Mouse (Mus musculus) bone marrow, adult 2 months (tissue): ENCODE data around the gene Nudt4. TPM values are rescaled to one million over a fixed set of nuclear protein-coding genes. Genes with fewer than 3 reads are reported as not detected.
A peak's percentile ranks its signal among the peaks of the same experiment; 100 is the strongest.

ENCODE experiments used
- H3K27ac ChIP-seq: fragments of 200-500 bp; 2 replicates; pipeline ENCODE4 v1.5.1; 2012; ENCODE audit warnings: low read depth, mild to moderate bottlenecking, control low read depth, inconsistent platforms, low read length; ENCODE audit not compliant: control insufficient read depth, poor library complexity, insufficient read depth
- H3K4me1 ChIP-seq: fragments of 200-500 bp; 2 replicates; pipeline ENCODE4 v1.6.1; 2011; ENCODE audit warnings: low read length; ENCODE audit not compliant: control insufficient read depth, insufficient read depth
- H3K4me3 ChIP-seq: fragments of 200-500 bp; replicated peaks from 2 replicates; pipeline ENCODE3; 2011; ENCODE audit warnings: mild to moderate bottlenecking, low read depth, low read length, control low read depth; ENCODE audit not compliant: control insufficient read depth
- CTCF ChIP-seq: fragments of 200-500 bp; IDR thresholded peaks from 2 replicates; pipeline ENCODE4 v1.5.1; 2011; ENCODE audit warnings: low read length, control low read depth; ENCODE audit not compliant: control insufficient read depth, insufficient read depth
- POLR2A ChIP-seq: fragments of 200-500 bp; IDR thresholded peaks from 2 replicates; pipeline ENCODE4 v1.6.1; 2011; ENCODE audit warnings: low read depth, mild to moderate bottlenecking, control low read depth, low read length, borderline replicate concordance; ENCODE audit not compliant: control insufficient read depth
- WGBS: fragments of 180-500 bp; shearing (Covaris S2); methylation state at CpG from one replicate; pipeline ENCODE4 v1.1.7; 2018; 5-methylcytosine and 5-hydroxymethylcytosine counted together
- polyA plus RNA-seq: library from polyadenylated mRNA; stranded (reverse); fragments of >200 nt; gene quantifications from 2 replicates; pipeline ENCODE4 v1.2.4, GENCODE M21; 2011; ENCODE audit warnings: low replicate concordance; ENCODE audit not compliant: missing spikeins, insufficient read depth, insufficient read length

The Nudt4 gene
- polyA plus RNA-seq, 1 experiment: 95.9 TPM

GRCm38 (mm10) chr10:95576876-95577566 is 13.1 kb upstream of the Nudt4 start:
- H3K4me1 ChIP-seq: no peaks in the 10 kb centered on the region
- H3K4me3 ChIP-seq: no peak overlapping the region
- TF ChIP-seq POLR2A: no peak
- TF ChIP-seq CTCF: no peak
- no peak overlapping the region for H3K27ac ChIP-seq
- 41% methylated on average over 14 of the region's 14 CpGs for WGBS

- H3K27ac ChIP-seq: no peak overlapping the region
- WGBS: 76% methylated on average over 10 of the region's 10 CpGs
- TF ChIP-seq CTCF (no peak), POLR2A (no peak)
- no peaks in the 10 kb centered on the region for H3K4me1 ChIP-seq
- no peak overlapping the region for H3K4me3 ChIP-seq
Measured at GRCm38 (mm10) chr10:95575839-95576380, 12.0 kb upstream of the Nudt4 start.

GRCm38 (mm10) chr10:95574994-95575393 is 11.0 kb upstream of the Nudt4 start:
- Histone ChIP-seq H3K4me1 (no peaks in the 10 kb centered on the region), H3K4me3 (no peak overlapping the region), H3K27ac (no peak overlapping the region)
- WGBS: 67% methylated on average over 4 of the region's 4 CpGs
- no peak for TF ChIP-seq POLR2A

- TF ChIP-seq POLR2A: no peak
- TF ChIP-seq CTCF: no peak
- peaks cover 1% of the 10 kb centered on the region; the same call in 1 of the 2 replicates for H3K4me1 ChIP-seq
- WGBS: 47% methylated on average over 2 of the region's 2 CpGs
- H3K4me3 ChIP-seq: no peak overlapping the region
- H3K27ac ChIP-seq: peak overlapping the region; percentile 56
Measured at GRCm38 (mm10) chr10:95569441-95569840, 5.5 kb upstream of the Nudt4 start.

- no peak overlapping the region for H3K27ac ChIP-seq
- H3K4me3 ChIP-seq: no peak overlapping the region
- peaks cover 1% of the 10 kb centered on the region; the same call in 1 of the 2 replicates for H3K4me1 ChIP-seq
- TF ChIP-seq CTCF (no peak), POLR2A (no peak)
- 96% methylated on average over 6 of the region's 6 CpGs for WGBS
Measured at GRCm38 (mm10) chr10:95568016-95568415, 4.1 kb upstream of the Nudt4 start.

GRCm38 (mm10) chr10:95567550-95567949 is 3.6 kb upstream of the Nudt4 start:
- TF ChIP-seq CTCF: no peak
- H3K27ac ChIP-seq: no peak overlapping the region
- peaks cover 1% of the 10 kb centered on the region; the same call in 1 of the 2 replicates for H3K4me1 ChIP-seq
- 88% methylated on average over 5 of the region's 5 CpGs for WGBS
- H3K4me3 ChIP-seq: no peak overlapping the region

GRCm38 (mm10) chr10:95566786-95567185 is 2.8 kb upstream of the Nudt4 start:
- peaks cover 1% of the 10 kb centered on the region; the same call in 1 of the 2 replicates for H3K4me1 ChIP-seq
- H3K27ac ChIP-seq: no peak overlapping the region
- WGBS: 83% methylated on average over 3 of the region's 3 CpGs

GRCm38 (mm10) chr10:95565156-95565854 is 1.4 kb upstream of the Nudt4 start:
- Histone ChIP-seq H3K27ac (no peak overlapping the region), H3K4me3 (no peak overlapping the region), H3K4me1 (peaks cover 1% of the 10 kb centered on the region; the same call in 1 of the 2 replicates)
- TF ChIP-seq CTCF (no peak), POLR2A (no peak)
- 19% methylated on average over 14 of the region's 14 CpGs for WGBS

More at GRCm38 (mm10) chr10:95566786-95567185, 2.8 kb upstream of the Nudt4 start:
- TF ChIP-seq CTCF: no peak
- no peak for TF ChIP-seq POLR2A
- no peak overlapping the region for H3K4me3 ChIP-seq
